Mouse (Mus musculus): ENCODE data around the gene Olfr91. TPM values are rescaled to one million over a fixed set of nuclear protein-coding genes. Genes with fewer than 3 reads are reported as not detected.
"Not testable (repeated sequence)": the region's sequence is repeated elsewhere in the genome, so short reads cannot be mapped to it uniquely, and the experiment has no call there.

Gene Olfr91
- not detected in 2 replicates for polyA plus RNA-seq (2016; fragmentation: Nextera tagmentation; extraction: Ambion mirVana)

GRCm38 (mm10) chr17:37098178-37098577 is at the start of gene Olfr91:
Gene Olfr91 (minus strand): TSS chr17:37098278.
- Histone ChIP-seq H3K9ac (no peak within 1 kb of the TSS), H3K4me3 (replicated peaks) (no peak within 1 kb of the TSS), H3K4me2 (no peak within 1 kb of the TSS), H3K9me3 (no peaks in the 10 kb centered on the region), H3K27ac (no peak within 1 kb of the TSS), H3K27me3 (no peaks in the 10 kb centered on the region), H3K36me3 (replicated peaks) (no peaks in the 10 kb centered on the region), H3K4me1 (no peaks in the 10 kb centered on the region)
- no peak for ATAC-seq (ENCODE audit: low FRiP score)
- WGBS, result 95% methylated on average over 1 of the region's 1 CpGs

- WGBS, result 71% methylated on average over 4 of the region's 4 CpGs
- not testable (repeated sequence) for H3K27ac ChIP-seq; H3K9me3 ChIP-seq; H3K4me2 ChIP-seq; ATAC-seq (ENCODE audit: low FRiP score); H3K9ac ChIP-seq; H3K36me3 ChIP-seq (replicated peaks); H3K4me1 ChIP-seq; H3K27me3 ChIP-seq; H3K4me3 ChIP-seq (replicated peaks)
Observed at GRCm38 (mm10) chr17:37131366-37131765, 33.3 kb upstream of the Olfr91 start.

- H3K36me3 ChIP-seq (replicated peaks), result no peaks in the 10 kb centered on the region
- no peak within 1 kb of the TSS for H3K9ac ChIP-seq
- H3K27me3 ChIP-seq, result no peaks in the 10 kb centered on the region
- no peak within 1 kb of the TSS for H3K27ac ChIP-seq
- H3K4me3 ChIP-seq (replicated peaks), result no peak within 1 kb of the TSS
- no peak within 1 kb of the TSS for H3K4me2 ChIP-seq
- no peaks in the 10 kb centered on the region for H3K9me3 ChIP-seq
- WGBS, result 88% methylated on average over 2 of the region's 2 CpGs
- no peaks in the 10 kb centered on the region for H3K4me1 ChIP-seq
- ATAC-seq (ENCODE audit: low FRiP score), result no peak
Observed at GRCm38 (mm10) chr17:37119988-37120387, 21.9 kb upstream of the Olfr91 start, which contains the start of gene Olfr92. Gene Olfr92 (minus strand): TSS chr17:37120088.

GRCm38 (mm10) chr17:37093289-37093688 is 4.8 kb downstream of the Olfr91 start:
- Histone ChIP-seq H3K4me1 (no peaks in the 10 kb centered on the region), H3K27me3 (no peaks in the 10 kb centered on the region), H3K36me3 (replicated peaks) (no peaks in the 10 kb centered on the region), H3K4me3 (replicated peaks) (no peak overlapping the region), H3K27ac (no peak overlapping the region), H3K4me2 (no peak overlapping the region), H3K9me3 (no peaks in the 10 kb centered on the region), H3K9ac (no peak overlapping the region)
- 84% methylated on average over 5 of the region's 5 CpGs for WGBS
- no peak for ATAC-seq (ENCODE audit: low FRiP score)

- 68% methylated on average over 1 of the region's 1 CpGs for WGBS
- no peak for ATAC-seq (ENCODE audit: low FRiP score)
- no peaks in the 10 kb centered on the region for H3K4me1 ChIP-seq
- H3K4me3 ChIP-seq (replicated peaks), result no peak overlapping the region
- H3K4me2 ChIP-seq, result no peak overlapping the region
- no peak overlapping the region for H3K9ac ChIP-seq
- no peak overlapping the region for H3K27ac ChIP-seq
- no peaks in the 10 kb centered on the region for H3K36me3 ChIP-seq (replicated peaks)
- H3K9me3 ChIP-seq, result no peaks in the 10 kb centered on the region
- H3K27me3 ChIP-seq, result no peaks in the 10 kb centered on the region
Observed at GRCm38 (mm10) chr17:37092198-37092597, 5.9 kb downstream of the Olfr91 start.

- H3K4me3 ChIP-seq (replicated peaks), result no peak within 1 kb of the TSS
- no peaks in the 10 kb centered on the region for H3K27me3 ChIP-seq
- no peak within 1 kb of the TSS for H3K27ac ChIP-seq
- no peak within 1 kb of the TSS for H3K9ac ChIP-seq
- no peaks in the 10 kb centered on the region for H3K9me3 ChIP-seq
- H3K4me2 ChIP-seq, result no peak within 1 kb of the TSS
- no peaks in the 10 kb centered on the region for H3K36me3 ChIP-seq (replicated peaks)
- no peaks in the 10 kb centered on the region for H3K4me1 ChIP-seq
- ATAC-seq (ENCODE audit: low FRiP score), result no peak
Observed at GRCm38 (mm10) chr17:37088399-37088798, 9.7 kb downstream of the Olfr91 start, which contains the start of gene Olfr90. Gene Olfr90 (minus strand): TSS chr17:37088499.

- Histone ChIP-seq H3K27ac (no peak overlapping the region), H3K4me1 (no peaks in the 10 kb centered on the region), H3K27me3 (peaks cover 4% of the 10 kb centered on the region; the same call in 1 of the 2 replicates), H3K36me3 (replicated peaks) (no peaks in the 10 kb centered on the region), H3K4me3 (replicated peaks) (no peak overlapping the region), H3K4me2 (no peak overlapping the region), H3K9me3 (no peaks in the 10 kb centered on the region), H3K9ac (no peak overlapping the region)
- WGBS, result 78% methylated on average over 10 of the region's 10 CpGs
- no peak for ATAC-seq (ENCODE audit: low FRiP score)
Observed at GRCm38 (mm10) chr17:37085545-37085944, 12.5 kb downstream of the Olfr91 start.

GRCm38 (mm10) chr17:37084632-37085031 is 13.4 kb downstream of the Olfr91 start:
- WGBS, result 64% methylated on average over 5 of the region's 5 CpGs
- ATAC-seq (ENCODE audit: low FRiP score), result no peak

GRCm38 (mm10) chr17:37083327-37083726 is 14.8 kb downstream of the Olfr91 start:
- H3K9me3 ChIP-seq, result no peaks in the 10 kb centered on the region
- H3K27me3 ChIP-seq, result peaks cover 4% of the 10 kb centered on the region; the same call in 1 of the 2 replicates
- H3K27ac ChIP-seq, result no peak overlapping the region
- 4% methylated on average over 7 of the region's 8 CpGs for WGBS
- no peak overlapping the region for H3K9ac ChIP-seq
- H3K36me3 ChIP-seq (replicated peaks), result no peaks in the 10 kb centered on the region
- no peak overlapping the region for H3K4me2 ChIP-seq
- H3K4me1 ChIP-seq, result peaks cover 20% of the 10 kb centered on the region
- ATAC-seq (ENCODE audit: low FRiP score), result peak; percentile 42; the same call in 1 of the 2 replicates
- H3K4me3 ChIP-seq (replicated peaks), result no peak overlapping the region

More at GRCm38 (mm10) chr17:37084632-37085031, 13.4 kb downstream of the Olfr91 start:
- Histone ChIP-seq H3K4me2 (no peak overlapping the region), H3K36me3 (replicated peaks) (no peaks in the 10 kb centered on the region), H3K27me3 (peaks cover 4% of the 10 kb centered on the region; the same call in 1 of the 2 replicates), H3K4me3 (replicated peaks) (no peak overlapping the region), H3K27ac (no peak overlapping the region), H3K9me3 (no peaks in the 10 kb centered on the region), H3K4me1 (peaks cover 8% of the 10 kb centered on the region), H3K9ac (no peak overlapping the region)

- Histone ChIP-seq H3K4me1 (peaks cover 28% of the 10 kb centered on the region), H3K4me3 (replicated peaks) (no peak overlapping the region), H3K9me3 (no peaks in the 10 kb centered on the region), H3K9ac (no peak overlapping the region), H3K27ac (no peak overlapping the region), H3K27me3 (peaks cover 4% of the 10 kb centered on the region; the same call in 1 of the 2 replicates), H3K36me3 (replicated peaks) (peaks cover 3% of the 10 kb centered on the region; the same call in 1 of the 2 replicates), H3K4me2 (no peak overlapping the region)
- 90% methylated on average over 4 of the region's 4 CpGs for WGBS
- ATAC-seq (ENCODE audit: low FRiP score), result no peak
Observed at GRCm38 (mm10) chr17:37081659-37082058, 16.4 kb downstream of the Olfr91 start.

GRCm38 (mm10) chr17:37080119-37080518 is 18.0 kb downstream of the Olfr91 start:
- H3K4me1 ChIP-seq, result peaks cover 28% of the 10 kb centered on the region
- H3K4me3 ChIP-seq (replicated peaks), result no peak overlapping the region
- H3K27me3 ChIP-seq, result peaks cover 4% of the 10 kb centered on the region; the same call in 1 of the 2 replicates
- 30% methylated on average over 5 of the region's 5 CpGs for WGBS
- ATAC-seq (ENCODE audit: low FRiP score), result no peak
- no peak overlapping the region for H3K9ac ChIP-seq
- H3K4me2 ChIP-seq, result no peak overlapping the region
- H3K9me3 ChIP-seq, result no peaks in the 10 kb centered on the region
- no peak overlapping the region for H3K27ac ChIP-seq
- H3K36me3 ChIP-seq (replicated peaks), result peaks cover 18% of the 10 kb centered on the region

- 4% methylated on average over 2 of the region's 2 CpGs for WGBS
- Histone ChIP-seq H3K27me3 (peaks cover 4% of the 10 kb centered on the region; the same call in 1 of the 2 replicates), H3K36me3 (replicated peaks) (peaks cover 29% of the 10 kb centered on the region), H3K27ac (peak overlapping the region; percentile 57), H3K4me1 (peaks cover 28% of the 10 kb centered on the region), H3K9me3 (no peaks in the 10 kb centered on the region), H3K9ac (no peak overlapping the region), H3K4me2 (peak overlapping the region; percentile 36), H3K4me3 (replicated peaks) (no peak overlapping the region)
- ATAC-seq (ENCODE audit: low FRiP score), result peak; percentile 42
Observed at GRCm38 (mm10) chr17:37078990-37079389, 19.1 kb downstream of the Olfr91 start.

GRCm38 (mm10) chr17:37078193-37078592 is 19.9 kb downstream of the Olfr91 start:
- Histone ChIP-seq H3K36me3 (replicated peaks) (peaks cover 37% of the 10 kb centered on the region), H3K4me1 (peaks cover 32% of the 10 kb centered on the region), H3K9me3 (no peaks in the 10 kb centered on the region), H3K4me2 (no peak overlapping the region), H3K9ac (no peak overlapping the region), H3K27ac (no peak overlapping the region), H3K27me3 (peaks cover 4% of the 10 kb centered on the region; the same call in 1 of the 2 replicates), H3K4me3 (replicated peaks) (no peak overlapping the region)
- WGBS, result 15% methylated on average over 1 of the region's 1 CpGs
- no peak for ATAC-seq (ENCODE audit: low FRiP score)

Measured in forebrain, embryonic 12.5 days (tissue).